Mouse (Mus musculus): ENCODE measurements at regions not wholly inside any gene's neighbourhood (a gene's known extent, or its start where the extent isn't known, plus 50 kb on each side); places are given as distances from the start of the nearest gene placed in this dataset.

DNA sequence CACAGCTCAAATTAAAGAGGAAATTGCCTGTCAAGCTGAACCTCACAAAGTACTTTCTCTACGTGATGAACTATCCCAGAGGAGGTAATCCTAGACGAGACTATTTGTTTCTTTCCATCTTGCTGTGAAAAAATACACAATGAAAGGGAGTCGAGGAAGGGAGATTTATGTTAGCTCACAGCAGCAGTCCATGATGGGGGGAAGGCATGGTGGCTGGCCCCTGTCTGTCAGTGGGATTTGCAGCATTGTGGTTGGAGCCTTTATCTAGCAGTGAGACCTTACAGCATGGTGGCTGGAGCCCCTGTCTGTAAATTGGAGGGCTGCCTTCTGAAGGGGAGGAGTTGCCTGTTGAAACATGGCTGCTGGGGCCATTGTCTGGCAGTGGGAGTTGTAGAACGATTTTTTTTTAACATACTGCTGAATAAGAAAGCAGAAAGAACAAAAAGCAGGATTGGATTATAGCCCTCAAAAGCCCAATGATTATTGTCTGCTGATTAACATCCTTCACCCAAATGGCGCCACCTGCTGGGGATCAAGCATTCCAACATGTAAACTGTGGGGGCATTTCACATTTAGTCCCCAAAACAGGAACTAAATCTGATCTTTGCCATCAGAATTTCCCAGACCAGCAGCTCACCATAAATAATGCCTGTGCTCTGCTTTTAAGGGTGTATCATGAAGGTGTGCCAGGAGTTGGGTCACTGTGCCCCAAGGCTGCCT is 54.0 kb upstream of the Ripor2 start:
- ATAC-seq = peak; percentile 6; the same call in 1 of the 2 replicates
- 46% methylated on average over 5 of the region's 5 CpGs for WGBS

More for the DNA sequence above, 54.0 kb upstream of the Ripor2 start:
- Histone ChIP-seq H3K4me1 (ENCODE audit: control insufficient read depth, insufficient read depth, low read depth, low read length) (no peaks in the 10 kb centered on the region), H3K4me3 (ENCODE audit: low read length) (no peak overlapping the region), H3K36me3 (ENCODE audit: control insufficient read depth, insufficient read depth, low read length) (no peaks in the 10 kb centered on the region), H3K9me3 (ENCODE audit: control insufficient read depth, low read length) (no peaks in the 10 kb centered on the region), H3K9ac (ENCODE audit: low read depth, low read length) (no peak overlapping the region), H3K27ac (ENCODE audit: low read depth, low read length) (no peak overlapping the region), H3K27me3 (replicated peaks; ENCODE audit: control insufficient read depth, insufficient read depth, low read length) (no peaks in the 10 kb centered on the region), H3K4me2 (ENCODE audit: low read length) (no peak overlapping the region)

Data from hindbrain, embryonic 16.5 days (tissue).